Mouse (Mus musculus): ENCODE measurements around the gene Ubr3. TPM values are rescaled to one million over a fixed set of nuclear protein-coding genes. Genes with fewer than 3 reads are reported as not detected.
"Not testable (repeated sequence)": the region's sequence is repeated elsewhere in the genome, so short reads cannot be mapped to it uniquely, and the experiment has no call there.

The Ubr3 gene
- total and polyA plus RNA-seq, 3 experiments, result 12.7 to 78.9 (median 40.5) TPM

DNA sequence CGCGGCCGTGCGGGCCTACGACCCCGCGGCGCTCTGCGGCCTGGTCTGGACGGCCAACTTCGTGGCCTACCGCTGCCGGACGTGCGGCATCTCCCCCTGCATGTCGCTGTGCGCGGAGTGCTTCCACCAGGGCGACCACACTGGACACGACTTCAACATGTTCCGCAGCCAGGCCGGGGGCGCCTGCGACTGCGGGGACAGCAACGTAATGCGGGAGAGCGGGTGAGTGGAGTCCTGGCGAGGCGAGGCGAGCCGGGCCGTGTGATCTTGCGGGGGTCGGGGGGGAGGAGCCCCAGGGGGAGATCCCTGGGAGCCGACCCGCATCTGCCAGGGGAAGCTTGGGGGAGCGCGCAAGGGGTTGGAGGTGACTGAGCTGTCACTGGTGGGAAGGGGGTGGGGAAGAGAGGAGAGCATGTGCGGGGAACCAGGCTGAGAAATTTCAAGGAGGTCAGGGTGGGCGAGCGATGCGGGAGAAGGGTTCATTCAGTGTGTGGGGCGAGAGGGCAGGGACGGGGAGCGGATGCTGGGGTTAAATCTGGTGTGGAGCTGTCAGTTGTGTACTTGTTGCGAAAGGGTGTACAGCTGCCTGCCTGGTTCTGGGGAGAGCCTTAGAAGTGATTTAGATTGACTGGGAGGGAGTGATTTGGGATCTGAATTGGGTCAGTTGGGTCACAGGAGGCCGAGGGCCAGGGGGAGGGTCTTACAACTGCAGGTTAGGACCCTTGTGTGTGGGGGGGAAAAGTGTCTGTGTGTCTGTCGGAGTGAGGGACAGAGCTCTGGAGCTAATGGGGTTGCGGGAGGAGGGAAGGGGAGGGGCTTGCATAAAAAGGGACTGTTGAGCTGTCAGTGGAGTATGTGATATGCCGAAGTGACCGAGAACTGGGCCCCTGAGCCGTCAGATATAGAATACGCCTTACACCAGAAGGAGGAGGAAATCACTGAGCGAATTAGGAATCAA, 851 bp downstream of the Ubr3 start:
- Histone ChIP-seq H3K27me3 (ENCODE audit: insufficient read depth, low read length) (no peaks in the 10 kb centered on the region), H3K9me3 (replicated peaks) (no peaks in the 10 kb centered on the region), H3K36me3 (replicated peaks) (peaks cover 26% of the 10 kb centered on the region), H3K4me1 (ENCODE audit: insufficient read depth, low read depth, low read length) (peaks cover 33% of the 10 kb centered on the region), H3K4me3 (ENCODE audit: low read depth, low read length) (peak overlapping the region; percentile 100)
- ATAC-seq (ENCODE audit: extremely low read depth, insufficient number of reproducible peaks, low FRiP score, poor library complexity, severe bottlenecking) (peak; percentile 81), DNase-seq (ENCODE audit: low spot score) (peak; percentile 32)
- no peak for TF ChIP-seq CTCF (IDR thresholded peaks at IDR 0.05; ENCODE audit: low read depth, low read length)
- TF ChIP-seq GATA2 (IDR thresholded peaks at IDR 0.05; ENCODE audit: borderline replicate concordance, low read depth, low read length), result no peak
- TF ChIP-seq TAL1 (conservative IDR thresholded peaks at IDR 0.05; ENCODE audit: low read depth, low read length), result no peak
- no peak for TF ChIP-seq GATA1 (IDR thresholded peaks at IDR 0.05; ENCODE audit: borderline replicate concordance, low read length)
- TF ChIP-seq POLR2AphosphoS5 (IDR thresholded peaks at IDR 0.05; ENCODE audit: insufficient replicate concordance, low read depth, low read length), result no peak

DNA sequence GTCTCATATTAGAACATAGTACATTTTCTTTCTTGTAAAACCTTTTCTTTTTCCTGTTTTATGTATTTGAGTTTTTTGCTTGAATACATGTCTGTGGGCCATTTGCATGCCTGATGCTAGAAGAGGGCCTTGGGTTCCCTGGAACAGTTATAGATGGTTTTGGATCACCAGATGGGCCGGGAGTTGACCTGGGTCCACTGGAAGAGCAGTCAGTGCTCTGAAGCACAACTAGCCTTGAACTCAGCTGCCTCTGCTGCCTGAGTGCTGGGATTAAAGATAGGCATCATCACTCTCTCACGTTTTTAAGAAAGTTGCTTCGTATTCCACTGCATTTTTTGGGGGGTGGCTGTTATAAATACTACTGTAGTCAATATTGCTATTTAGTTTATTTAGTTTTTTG, 6.5 kb downstream of the Ubr3 start:
- no peaks in the 10 kb centered on the region for H3K27me3 ChIP-seq (ENCODE audit: insufficient read depth, low read length)
- no peak for TF ChIP-seq TAL1 (conservative IDR thresholded peaks at IDR 0.05; ENCODE audit: low read depth, low read length)
- peaks cover 8% of the 10 kb centered on the region for H3K4me1 ChIP-seq (ENCODE audit: insufficient read depth, low read depth, low read length)
- ATAC-seq (ENCODE audit: extremely low read depth, insufficient number of reproducible peaks, low FRiP score, poor library complexity, severe bottlenecking) (no peak), DNase-seq (ENCODE audit: low spot score) (no peak)
- H3K4me3 ChIP-seq (ENCODE audit: low read depth, low read length), result no peak overlapping the region
- peaks cover 42% of the 10 kb centered on the region for H3K36me3 ChIP-seq (replicated peaks)
- no peaks in the 10 kb centered on the region for H3K9me3 ChIP-seq (replicated peaks)

DNA sequence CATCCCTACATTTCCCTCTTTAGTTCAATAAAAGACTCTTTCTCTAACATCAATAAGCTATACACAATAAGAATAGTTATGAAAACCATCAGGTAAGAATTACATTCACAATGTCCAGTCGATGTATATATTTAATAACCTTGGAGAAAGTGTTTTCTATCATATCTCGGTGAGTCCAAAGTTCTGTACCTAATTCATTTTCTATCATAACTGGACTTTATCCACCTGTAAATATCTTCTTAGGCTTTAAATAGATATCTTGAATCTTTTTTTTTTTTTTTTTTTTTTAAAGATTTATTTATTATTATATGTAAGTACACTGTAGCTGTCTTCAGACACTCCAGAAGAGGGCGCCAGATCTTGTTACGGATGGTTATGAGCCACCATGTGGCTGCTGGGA, 10.3 kb downstream of the Ubr3 start:
- not testable (repeated sequence) for H3K27me3 ChIP-seq (ENCODE audit: insufficient read depth, low read length); H3K4me1 ChIP-seq (ENCODE audit: insufficient read depth, low read depth, low read length); H3K4me3 ChIP-seq (ENCODE audit: low read depth, low read length); H3K9me3 ChIP-seq (replicated peaks); DNase-seq (ENCODE audit: low spot score); ATAC-seq (ENCODE audit: extremely low read depth, insufficient number of reproducible peaks, low FRiP score, poor library complexity, severe bottlenecking)
- peaks cover 29% of the 10 kb centered on the region for H3K36me3 ChIP-seq (replicated peaks)

DNA sequence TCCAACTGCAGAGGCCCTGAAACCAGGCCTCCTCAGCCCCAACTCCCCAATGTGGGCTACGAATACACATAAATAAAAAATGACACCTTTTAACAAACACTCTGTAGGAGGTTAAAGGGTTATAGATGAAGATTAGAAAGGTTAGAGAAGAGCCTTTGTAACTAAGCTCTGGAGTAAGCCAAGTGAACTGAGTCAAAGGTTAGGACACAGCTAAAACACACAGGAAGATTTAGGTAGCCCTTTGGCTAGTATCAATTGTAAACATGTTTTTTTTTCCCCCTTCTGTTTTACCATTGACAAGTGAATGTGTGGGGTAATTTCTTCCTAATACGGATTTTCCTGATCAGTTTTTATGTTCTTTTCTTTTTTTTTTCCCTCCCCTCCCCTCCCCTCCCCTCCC, 15.8 kb downstream of the Ubr3 start:
- Histone ChIP-seq H3K9me3 (replicated peaks) (no peaks in the 10 kb centered on the region), H3K27me3 (ENCODE audit: insufficient read depth, low read length) (no peaks in the 10 kb centered on the region), H3K36me3 (replicated peaks) (peaks cover 27% of the 10 kb centered on the region), H3K4me3 (ENCODE audit: low read depth, low read length) (no peak overlapping the region), H3K4me1 (ENCODE audit: insufficient read depth, low read depth, low read length) (no peaks in the 10 kb centered on the region)
- ATAC-seq (ENCODE audit: extremely low read depth, insufficient number of reproducible peaks, low FRiP score, poor library complexity, severe bottlenecking) (no peak), DNase-seq (ENCODE audit: low spot score) (no peak)
- TF ChIP-seq TAL1 (conservative IDR thresholded peaks at IDR 0.05; ENCODE audit: low read depth, low read length) (no peak), CTCF (IDR thresholded peaks at IDR 0.05; ENCODE audit: low read depth, low read length) (no peak), POLR2AphosphoS5 (IDR thresholded peaks at IDR 0.05; ENCODE audit: insufficient replicate concordance, low read depth, low read length) (no peak), GATA1 (IDR thresholded peaks at IDR 0.05; ENCODE audit: borderline replicate concordance, low read length) (no peak), GATA2 (IDR thresholded peaks at IDR 0.05; ENCODE audit: borderline replicate concordance, low read depth, low read length) (no peak)

DNA sequence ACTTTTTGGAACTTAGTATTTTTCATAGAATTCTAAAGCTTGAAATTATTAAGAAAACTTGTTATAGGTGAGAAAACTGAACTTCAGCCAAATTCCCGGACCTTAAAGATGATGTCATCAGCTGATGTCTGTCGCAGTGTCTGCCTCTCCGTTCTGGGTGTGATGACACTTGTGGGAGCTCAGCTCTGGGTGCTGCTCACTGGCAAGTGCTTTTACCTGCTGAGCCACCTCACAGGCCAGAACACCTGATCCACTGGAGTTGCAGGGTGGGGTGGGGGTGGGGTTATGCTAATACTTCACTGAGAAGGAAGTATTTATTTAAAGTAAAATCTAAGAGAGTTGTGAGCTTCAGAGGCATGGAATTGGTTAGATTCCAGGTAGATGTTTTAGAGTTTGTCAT, 20.3 kb downstream of the Ubr3 start:
- no peak for ATAC-seq (ENCODE audit: extremely low read depth, insufficient number of reproducible peaks, low FRiP score, poor library complexity, severe bottlenecking)
- TF ChIP-seq TAL1 (conservative IDR thresholded peaks at IDR 0.05; ENCODE audit: low read depth, low read length) (no peak), CTCF (IDR thresholded peaks at IDR 0.05; ENCODE audit: low read depth, low read length) (no peak), POLR2AphosphoS5 (IDR thresholded peaks at IDR 0.05; ENCODE audit: insufficient replicate concordance, low read depth, low read length) (no peak), GATA1 (IDR thresholded peaks at IDR 0.05; ENCODE audit: borderline replicate concordance, low read length) (no peak), GATA2 (IDR thresholded peaks at IDR 0.05; ENCODE audit: borderline replicate concordance, low read depth, low read length) (no peak)
- Histone ChIP-seq H3K9me3 (replicated peaks) (no peaks in the 10 kb centered on the region), H3K27me3 (ENCODE audit: insufficient read depth, low read length) (no peaks in the 10 kb centered on the region), H3K36me3 (replicated peaks) (peaks cover 47% of the 10 kb centered on the region), H3K4me3 (ENCODE audit: low read depth, low read length) (no peak overlapping the region), H3K4me1 (ENCODE audit: insufficient read depth, low read depth, low read length) (no peaks in the 10 kb centered on the region)
- no peak for DNase-seq (ENCODE audit: low spot score)

DNA sequence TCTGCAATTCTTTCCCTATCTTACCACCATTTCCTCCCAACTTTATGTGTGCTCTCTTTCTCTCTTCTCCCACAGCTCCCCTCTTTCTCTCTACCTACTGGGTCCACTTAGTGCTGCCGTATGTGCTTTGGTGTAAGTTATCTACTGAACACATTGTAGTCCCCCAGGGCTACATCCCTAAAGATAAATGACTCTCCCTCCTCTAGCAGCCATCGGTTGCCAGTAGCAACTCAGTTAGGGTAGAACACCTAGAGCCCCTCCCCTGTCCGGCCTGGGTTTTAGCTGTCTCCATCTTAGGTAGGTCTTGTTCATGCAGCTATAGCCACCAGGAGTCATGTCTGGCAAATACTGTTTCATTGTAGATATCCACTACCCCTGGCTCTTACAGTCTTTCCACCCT, 27.9 kb downstream of the Ubr3 start:
- no peak for TF ChIP-seq GATA1 (IDR thresholded peaks at IDR 0.05; ENCODE audit: borderline replicate concordance, low read length)
- TF ChIP-seq GATA2 (IDR thresholded peaks at IDR 0.05; ENCODE audit: borderline replicate concordance, low read depth, low read length), result no peak
- no peak for TF ChIP-seq POLR2AphosphoS5 (IDR thresholded peaks at IDR 0.05; ENCODE audit: insufficient replicate concordance, low read depth, low read length)
- TF ChIP-seq CTCF (IDR thresholded peaks at IDR 0.05; ENCODE audit: low read depth, low read length), result no peak
- no peak for TF ChIP-seq TAL1 (conservative IDR thresholded peaks at IDR 0.05; ENCODE audit: low read depth, low read length)
- no peaks in the 10 kb centered on the region for H3K9me3 ChIP-seq (replicated peaks)
- H3K36me3 ChIP-seq (replicated peaks), result peaks cover 55% of the 10 kb centered on the region
- no peak for DNase-seq (ENCODE audit: low spot score)
- peaks cover 12% of the 10 kb centered on the region for H3K4me1 ChIP-seq (ENCODE audit: insufficient read depth, low read depth, low read length)
- no peaks in the 10 kb centered on the region for H3K27me3 ChIP-seq (ENCODE audit: insufficient read depth, low read length)
- no peak overlapping the region for H3K4me3 ChIP-seq (ENCODE audit: low read depth, low read length)
- no peak for ATAC-seq (ENCODE audit: extremely low read depth, insufficient number of reproducible peaks, low FRiP score, poor library complexity, severe bottlenecking)
